Mouse (Mus musculus): ENCODE measurements around the gene Epp13.
"Not testable (repeated sequence)": the region's sequence is repeated elsewhere in the genome, so short reads cannot be mapped to it uniquely, and the experiment has no call there.

DNA sequence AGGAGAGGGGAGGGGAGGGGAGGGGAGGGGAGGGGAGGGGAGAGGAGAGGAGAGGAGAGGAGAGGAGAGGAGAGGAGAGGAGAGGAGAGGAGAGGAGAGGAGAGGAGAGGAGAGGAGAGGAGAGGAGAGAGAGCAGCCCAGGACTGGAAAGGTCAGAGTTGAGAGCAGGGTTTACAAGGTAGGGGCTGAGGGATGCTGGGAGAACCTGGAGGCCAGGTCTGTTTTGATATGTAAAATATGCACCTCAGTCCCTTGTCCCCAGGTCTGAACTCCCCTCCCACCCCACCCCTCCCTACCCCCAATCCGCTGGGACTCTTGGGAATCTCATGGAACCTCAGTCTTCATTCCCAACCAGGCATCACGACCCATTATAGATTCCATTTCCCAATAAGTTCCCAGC lies 7.5 kb downstream of the Epp13 start:
- not testable (repeated sequence) for TF ChIP-seq CTCF (IDR thresholded peaks at IDR 0.05; ENCODE audit: low read depth, low read length); POLR2A (IDR thresholded peaks at IDR 0.05; ENCODE audit: borderline replicate concordance, low read depth, low read length)
